Mouse (Mus musculus): ENCODE data around the gene Chd3. TPM values are rescaled to one million over a fixed set of nuclear protein-coding genes. Genes with fewer than 3 reads are reported as not detected.

The Chd3 gene
- polyA plus RNA-seq, 1 experiment from 2014 or later: 59.7 TPM

GRCm38 (mm10) chr11:69408541-69409377 lies 39.6 kb upstream of the Chd3 start:
- Histone ChIP-seq H3K4me3 (ENCODE audit: low read length) (peak overlapping the region; percentile 85), H3K27ac (ENCODE audit: low read depth, low read length) (peak overlapping the region; percentile 99), H3K36me3 (ENCODE audit: control insufficient read depth, insufficient read depth, low read length) (peaks cover 59% of the 10 kb centered on the region), H3K4me2 (replicated peaks; ENCODE audit: low read depth, low read length) (peak overlapping the region; percentile 68), H3K4me1 (ENCODE audit: control insufficient read depth, insufficient read depth, low read length) (peaks cover 33% of the 10 kb centered on the region), H3K9me3 (ENCODE audit: control insufficient read depth, low read length) (no peaks in the 10 kb centered on the region), H3K9ac (ENCODE audit: low read depth, low read length) (peak overlapping the region; percentile 90), H3K27me3 (ENCODE audit: control insufficient read depth, insufficient read depth, low read length) (no peaks in the 10 kb centered on the region)
- WGBS: under 1% methylated on average over 33 of the region's 33 CpGs
- ATAC-seq (ENCODE audit: low FRiP score, low TSS enrichment): peak; percentile 65

DNA sequence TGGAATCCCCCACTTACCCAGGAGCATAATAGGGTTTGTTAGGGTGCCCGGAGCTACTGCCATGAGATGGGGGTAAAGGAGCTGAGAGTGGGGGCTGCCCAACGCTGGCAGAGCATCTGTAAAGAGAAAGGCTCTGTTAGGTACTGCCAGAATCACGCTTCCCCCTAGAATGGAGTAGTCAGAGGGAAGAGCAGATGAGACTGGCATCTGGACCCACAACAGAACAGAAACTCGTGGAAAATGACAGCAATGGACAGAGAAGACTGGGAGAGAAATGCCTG lies 38.5 kb upstream of the Chd3 start:
- Histone ChIP-seq H3K9ac (ENCODE audit: low read depth, low read length) (peak overlapping the region; percentile 31; the same call in 1 of the 2 replicates), H3K27ac (ENCODE audit: low read depth, low read length) (0 out of 2 replicates have a peak overlapping the region, but pooled peaks have one; percentile 32), H3K9me3 (ENCODE audit: control insufficient read depth, low read length) (no peaks in the 10 kb centered on the region), H3K4me3 (ENCODE audit: low read length) (no peak overlapping the region; the same call in 1 of the 2 replicates), H3K4me1 (ENCODE audit: control insufficient read depth, insufficient read depth, low read length) (peaks cover 23% of the 10 kb centered on the region), H3K27me3 (ENCODE audit: control insufficient read depth, insufficient read depth, low read length) (no peaks in the 10 kb centered on the region), H3K4me2 (replicated peaks; ENCODE audit: low read depth, low read length) (peak overlapping the region; percentile 68; the same call in 1 of the 2 replicates), H3K36me3 (ENCODE audit: control insufficient read depth, insufficient read depth, low read length) (peaks cover 61% of the 10 kb centered on the region)
- 89% methylated on average over 4 of the region's 4 CpGs for WGBS
- ATAC-seq (ENCODE audit: low FRiP score, low TSS enrichment): no peak

- peaks cover 58% of the 10 kb centered on the region for H3K36me3 ChIP-seq (ENCODE audit: control insufficient read depth, insufficient read depth, low read length)
- no peak overlapping the region for H3K4me3 ChIP-seq (ENCODE audit: low read length)
- 91% methylated on average over 16 of the region's 16 CpGs for WGBS
- no peak overlapping the region for H3K4me2 ChIP-seq (replicated peaks; ENCODE audit: low read depth, low read length)
- H3K27me3 ChIP-seq (ENCODE audit: control insufficient read depth, insufficient read depth, low read length): no peaks in the 10 kb centered on the region
- no peak overlapping the region for H3K9ac ChIP-seq (ENCODE audit: low read depth, low read length)
- peaks cover 17% of the 10 kb centered on the region for H3K4me1 ChIP-seq (ENCODE audit: control insufficient read depth, insufficient read depth, low read length)
- H3K9me3 ChIP-seq (ENCODE audit: control insufficient read depth, low read length): no peaks in the 10 kb centered on the region
- no peak overlapping the region for H3K27ac ChIP-seq (ENCODE audit: low read depth, low read length)
- no peak for ATAC-seq (ENCODE audit: low FRiP score, low TSS enrichment)
Measured at GRCm38 (mm10) chr11:69406867-69407723, 37.9 kb upstream of the Chd3 start.

DNA sequence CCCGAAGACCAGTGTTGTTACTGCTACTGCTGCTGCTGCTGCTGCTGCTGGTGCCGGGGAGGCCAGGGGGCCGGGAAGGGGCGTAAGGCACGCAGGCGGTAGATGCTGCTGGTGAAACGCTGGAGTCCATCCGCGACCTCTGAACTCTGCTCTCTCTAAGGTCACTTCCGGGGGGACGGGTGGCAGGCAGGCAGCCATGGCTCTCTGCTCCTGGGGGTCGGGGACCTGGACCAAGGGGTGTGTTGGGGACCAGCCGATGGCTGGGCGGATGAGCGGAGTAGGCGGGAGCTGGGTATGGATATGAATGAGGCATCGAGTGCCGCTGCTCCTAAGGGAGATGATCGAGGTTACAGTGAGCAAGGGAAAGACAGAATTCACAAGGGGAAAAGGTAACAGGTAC lies 37.1 kb upstream of the Chd3 start:
- no peaks in the 10 kb centered on the region for H3K9me3 ChIP-seq (ENCODE audit: control insufficient read depth, low read length)
- no peak overlapping the region for H3K4me3 ChIP-seq (ENCODE audit: low read length)
- 89% methylated on average over 19 of the region's 19 CpGs for WGBS
- no peak overlapping the region for H3K9ac ChIP-seq (ENCODE audit: low read depth, low read length)
- ATAC-seq (ENCODE audit: low FRiP score, low TSS enrichment): no peak
- H3K4me2 ChIP-seq (replicated peaks; ENCODE audit: low read depth, low read length): no peak overlapping the region
- H3K27me3 ChIP-seq (ENCODE audit: control insufficient read depth, insufficient read depth, low read length): no peaks in the 10 kb centered on the region
- peaks cover 11% of the 10 kb centered on the region for H3K4me1 ChIP-seq (ENCODE audit: control insufficient read depth, insufficient read depth, low read length)
- peaks cover 66% of the 10 kb centered on the region for H3K36me3 ChIP-seq (ENCODE audit: control insufficient read depth, insufficient read depth, low read length)
- no peak overlapping the region for H3K27ac ChIP-seq (ENCODE audit: low read depth, low read length)

GRCm38 (mm10) chr11:69405397-69406200 lies 36.4 kb upstream of the Chd3 start:
- Histone ChIP-seq H3K4me2 (replicated peaks; ENCODE audit: low read depth, low read length) (no peak overlapping the region), H3K9me3 (ENCODE audit: control insufficient read depth, low read length) (no peaks in the 10 kb centered on the region), H3K27ac (ENCODE audit: low read depth, low read length) (no peak overlapping the region), H3K4me1 (ENCODE audit: control insufficient read depth, insufficient read depth, low read length) (peaks cover 11% of the 10 kb centered on the region), H3K9ac (ENCODE audit: low read depth, low read length) (no peak overlapping the region), H3K36me3 (ENCODE audit: control insufficient read depth, insufficient read depth, low read length) (peaks cover 72% of the 10 kb centered on the region), H3K4me3 (ENCODE audit: low read length) (no peak overlapping the region), H3K27me3 (ENCODE audit: control insufficient read depth, insufficient read depth, low read length) (no peaks in the 10 kb centered on the region)
- no peak for ATAC-seq (ENCODE audit: low FRiP score, low TSS enrichment)
- WGBS: 91% methylated on average over 24 of the region's 24 CpGs

GRCm38 (mm10) chr11:69404595-69405396 lies 35.6 kb upstream of the Chd3 start:
- Histone ChIP-seq H3K9ac (ENCODE audit: low read depth, low read length) (no peak overlapping the region), H3K27ac (ENCODE audit: low read depth, low read length) (no peak overlapping the region)

DNA sequence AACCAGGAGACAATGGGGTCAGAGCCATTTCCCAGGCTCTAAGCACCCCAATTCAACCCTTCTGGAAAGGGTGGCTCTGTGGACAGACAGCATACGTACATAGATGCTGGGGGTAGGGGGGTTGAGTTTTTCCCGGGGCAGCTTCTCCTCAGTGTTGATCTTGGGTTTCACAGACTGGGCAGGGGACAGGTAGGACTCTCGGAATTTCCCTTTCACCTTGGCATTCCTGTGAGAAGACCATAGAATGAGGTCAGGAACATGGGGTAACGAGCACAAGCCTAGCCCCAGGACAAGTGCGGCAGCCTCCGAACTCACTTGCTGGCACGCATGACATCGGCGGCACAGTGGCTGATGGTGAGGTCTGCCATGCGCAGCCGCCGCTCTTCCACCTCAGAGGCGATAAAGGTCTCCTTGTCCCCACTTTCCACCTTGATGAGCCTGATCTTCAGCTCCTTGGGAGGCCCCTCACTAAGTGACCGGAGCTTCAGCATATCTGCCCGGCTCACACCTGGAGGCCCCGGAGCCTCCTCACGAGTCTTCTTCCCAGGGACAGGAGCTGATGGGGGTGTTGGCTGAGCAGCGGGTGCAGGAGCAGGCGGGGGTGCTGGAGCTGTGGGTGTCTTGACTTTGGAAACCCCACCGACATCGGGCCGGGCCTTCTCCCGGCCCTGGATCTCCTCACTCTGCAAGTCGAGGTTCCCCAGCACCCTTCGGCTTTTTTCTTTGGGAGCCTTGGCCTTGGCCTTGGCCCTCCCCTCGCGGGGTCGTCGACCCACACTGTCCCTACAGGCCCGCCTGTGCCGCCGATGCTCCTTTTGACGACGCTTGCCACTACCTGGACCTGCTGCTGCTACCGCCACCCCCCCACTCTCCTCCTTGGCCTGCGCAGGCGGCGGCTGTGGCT lies 34.7 kb upstream of the Chd3 start:
- no peaks in the 10 kb centered on the region for H3K9me3 ChIP-seq (ENCODE audit: control insufficient read depth, low read length)
- ATAC-seq (ENCODE audit: low FRiP score, low TSS enrichment): no peak

More at GRCm38 (mm10) chr11:69404595-69405396, 35.6 kb upstream of the Chd3 start:
- H3K36me3 ChIP-seq (ENCODE audit: control insufficient read depth, insufficient read depth, low read length): peaks cover 80% of the 10 kb centered on the region
- H3K9me3 ChIP-seq (ENCODE audit: control insufficient read depth, low read length): no peaks in the 10 kb centered on the region
- WGBS: 94% methylated on average over 23 of the region's 24 CpGs
- H3K4me3 ChIP-seq (ENCODE audit: low read length): no peak overlapping the region
- peaks cover 13% of the 10 kb centered on the region for H3K4me1 ChIP-seq (ENCODE audit: control insufficient read depth, insufficient read depth, low read length)
- no peak for ATAC-seq (ENCODE audit: low FRiP score, low TSS enrichment)
- no peaks in the 10 kb centered on the region for H3K27me3 ChIP-seq (ENCODE audit: control insufficient read depth, insufficient read depth, low read length)
- H3K4me2 ChIP-seq (replicated peaks; ENCODE audit: low read depth, low read length): no peak overlapping the region

More for the DNA sequence above, 34.7 kb upstream of the Chd3 start:
- no peak overlapping the region for H3K4me2 ChIP-seq (replicated peaks; ENCODE audit: low read depth, low read length)
- H3K4me3 ChIP-seq (ENCODE audit: low read length): no peak overlapping the region
- no peak overlapping the region for H3K9ac ChIP-seq (ENCODE audit: low read depth, low read length)
- no peaks in the 10 kb centered on the region for H3K27me3 ChIP-seq (ENCODE audit: control insufficient read depth, insufficient read depth, low read length)
- 93% methylated on average over 38 of the region's 38 CpGs for WGBS
- peaks cover 18% of the 10 kb centered on the region for H3K4me1 ChIP-seq (ENCODE audit: control insufficient read depth, insufficient read depth, low read length)
- H3K36me3 ChIP-seq (ENCODE audit: control insufficient read depth, insufficient read depth, low read length): peaks cover 86% of the 10 kb centered on the region
- no peak overlapping the region for H3K27ac ChIP-seq (ENCODE audit: low read depth, low read length)

Measured in kidney, embryonic 14.5 days (tissue).